Mouse (Mus musculus) spleen, adult 18-20 months (tissue): ENCODE measurements around the gene Prdm5.

ENCODE experiments used
- DNase-seq, 2 experiments: peaks; one replicate each; pipeline ENCODE4 v3.0.0; 2022; ENCODE audit warnings: mixed read lengths in 2 of 2

The Prdm5 gene

GRCm38 (mm10) chr6:65778861-65779688 lies at the start of gene Prdm5:
Prdm5 (plus strand) TSS chr6:65778988.
- no peak for DNase-seq

GRCm38 (mm10) chr6:65739442-65739841 lies 39.3 kb upstream of the Prdm5 start:
- DNase-seq: no peak

- no peak for DNase-seq
These were observed 35.5 kb upstream of the Prdm5 start for GRCm38 (mm10) chr6:65743144-65743870.

- DNase-seq: no peak
These were observed 35.0 kb upstream of the Prdm5 start for GRCm38 (mm10) chr6:65743871-65744202.

GRCm38 (mm10) chr6:65758214-65758613 lies 20.6 kb upstream of the Prdm5 start:
- no peak for DNase-seq

GRCm38 (mm10) chr6:65759174-65759573 lies 19.6 kb upstream of the Prdm5 start:
- no peak for DNase-seq

- no peak for DNase-seq
These were observed 18.7 kb upstream of the Prdm5 start for GRCm38 (mm10) chr6:65760073-65760472.

- no peak for DNase-seq
These were observed 14.3 kb upstream of the Prdm5 start for GRCm38 (mm10) chr6:65764459-65764858.

- no peak for DNase-seq
These were observed 13.7 kb upstream of the Prdm5 start for GRCm38 (mm10) chr6:65765057-65765456.

GRCm38 (mm10) chr6:65765752-65766397 lies 12.9 kb upstream of the Prdm5 start:
- no peak for DNase-seq

GRCm38 (mm10) chr6:65767911-65768310 lies 10.9 kb upstream of the Prdm5 start:
- DNase-seq: no peak

- no peak for DNase-seq
These were observed 5.2 kb upstream of the Prdm5 start for GRCm38 (mm10) chr6:65773566-65773965.

GRCm38 (mm10) chr6:65779689-65780233 lies 973 bp downstream of the Prdm5 start:
- DNase-seq: no peak

GRCm38 (mm10) chr6:65781441-65781840 lies 2.7 kb downstream of the Prdm5 start:
- DNase-seq: no peak

- DNase-seq: no peak
These were observed 4.9 kb downstream of the Prdm5 start for GRCm38 (mm10) chr6:65783670-65784069.

- DNase-seq: no peak
These were observed 14.1 kb downstream of the Prdm5 start for GRCm38 (mm10) chr6:65792923-65793322.

- no peak for DNase-seq
These were observed 17.8 kb downstream of the Prdm5 start for GRCm38 (mm10) chr6:65796552-65796951.

- DNase-seq: no peak
These were observed 18.5 kb downstream of the Prdm5 start for GRCm38 (mm10) chr6:65797276-65797675.

- DNase-seq: no peak
These were observed 19.6 kb downstream of the Prdm5 start for GRCm38 (mm10) chr6:65798390-65798789.

- DNase-seq: no peak
These were observed 32.9 kb downstream of the Prdm5 start for GRCm38 (mm10) chr6:65811685-65812084.

- DNase-seq: no peak
These were observed 39.4 kb downstream of the Prdm5 start for GRCm38 (mm10) chr6:65818039-65818747.

- DNase-seq: no peak
These were observed 49.9 kb downstream of the Prdm5 start for GRCm38 (mm10) chr6:65828656-65829055.

GRCm38 (mm10) chr6:65831443-65831842 lies 52.7 kb downstream of the Prdm5 start:
- no peak for DNase-seq
